Mouse (Mus musculus): ENCODE data around the gene Ppig. TPM values are rescaled to one million over a fixed set of nuclear protein-coding genes. Genes with fewer than 3 reads are reported as not detected.

The Ppig gene
- polyA plus RNA-seq, 1 experiment from 2014 or later, result 140 TPM

- ATAC-seq (ENCODE audit: low FRiP score), result no peak
- Histone ChIP-seq H3K4me1 (no peaks in the 10 kb centered on the region), H3K4me3 (no peak overlapping the region), H3K36me3 (peaks cover 15% of the 10 kb centered on the region), H3K27me3 (no peaks in the 10 kb centered on the region), H3K9me3 (replicated peaks) (no peaks in the 10 kb centered on the region), H3K9ac (no peak overlapping the region), H3K4me2 (replicated peaks) (no peak overlapping the region), H3K27ac (no peak overlapping the region)
- 96% methylated on average over 3 of the region's 3 CpGs for WGBS
Observed at GRCm38 (mm10) chr2:69773331-69773730, 51.0 kb downstream of the Ppig start.

GRCm38 (mm10) chr2:69777985-69778835 lies 55.9 kb downstream of the Ppig start:
- H3K4me2 ChIP-seq (replicated peaks), result no peak overlapping the region
- no peaks in the 10 kb centered on the region for H3K27me3 ChIP-seq
- no peak for ATAC-seq (ENCODE audit: low FRiP score)
- H3K27ac ChIP-seq, result no peak overlapping the region
- no peaks in the 10 kb centered on the region for H3K4me1 ChIP-seq
- no peak overlapping the region for H3K4me3 ChIP-seq
- H3K36me3 ChIP-seq, result peaks cover 31% of the 10 kb centered on the region
- 73% methylated on average over 7 of the region's 7 CpGs for WGBS
- H3K9me3 ChIP-seq (replicated peaks), result no peaks in the 10 kb centered on the region
- no peak overlapping the region for H3K9ac ChIP-seq

- H3K36me3 ChIP-seq, result peaks cover 31% of the 10 kb centered on the region
- no peak overlapping the region for H3K27ac ChIP-seq
- no peak overlapping the region for H3K4me2 ChIP-seq (replicated peaks)
- H3K27me3 ChIP-seq, result no peaks in the 10 kb centered on the region
- H3K4me3 ChIP-seq, result no peak overlapping the region
- no peaks in the 10 kb centered on the region for H3K9me3 ChIP-seq (replicated peaks)
- no peak for ATAC-seq (ENCODE audit: low FRiP score)
- H3K9ac ChIP-seq, result no peak overlapping the region
- WGBS, result 56% methylated on average over 5 of the region's 5 CpGs
- no peaks in the 10 kb centered on the region for H3K4me1 ChIP-seq
Observed at GRCm38 (mm10) chr2:69778836-69779177, 56.5 kb downstream of the Ppig start.

GRCm38 (mm10) chr2:69788974-69789373 lies 66.6 kb downstream of the Ppig start:
- Histone ChIP-seq H3K4me2 (replicated peaks) (peak overlapping the region; percentile 85), H3K27ac (peak overlapping the region; percentile 89), H3K4me1 (peaks cover 2% of the 10 kb centered on the region; the same call in 1 of the 2 replicates), H3K9ac (peak overlapping the region; percentile 64), H3K9me3 (replicated peaks) (no peaks in the 10 kb centered on the region), H3K4me3 (peak overlapping the region; percentile 63), H3K36me3 (peaks cover 17% of the 10 kb centered on the region), H3K27me3 (no peaks in the 10 kb centered on the region)
- 28% methylated on average over 9 of the region's 9 CpGs for WGBS
- peak; percentile 42 for ATAC-seq (ENCODE audit: low FRiP score)

- peak within 1 kb of the TSS; percentile 85 for H3K4me2 ChIP-seq (replicated peaks)
- peak within 1 kb of the TSS; percentile 63 for H3K4me3 ChIP-seq
- peaks cover 2% of the 10 kb centered on the region; the same call in 1 of the 2 replicates for H3K4me1 ChIP-seq
- H3K9ac ChIP-seq, result peak within 1 kb of the TSS; percentile 72
- H3K9me3 ChIP-seq (replicated peaks), result no peaks in the 10 kb centered on the region
- peaks cover 20% of the 10 kb centered on the region for H3K36me3 ChIP-seq
- peak; percentile 95 for ATAC-seq (ENCODE audit: low FRiP score)
- 2% methylated on average over 48 of the region's 48 CpGs for WGBS
- no peaks in the 10 kb centered on the region for H3K27me3 ChIP-seq
- peak within 1 kb of the TSS; percentile 89 for H3K27ac ChIP-seq
Observed at GRCm38 (mm10) chr2:69789429-69790069, 67.2 kb downstream of the Ppig start, which contains the start of the genes Ccdc173 and Phospho2. TSS of gene Ccdc173 (minus strand) at chr2:69789575. TSS of gene Phospho2 (plus strand) at chr2:69789623.

GRCm38 (mm10) chr2:69790285-69790684 lies 67.9 kb downstream of the Ppig start:
- H3K36me3 ChIP-seq, result peaks cover 24% of the 10 kb centered on the region
- 2% methylated on average over 10 of the region's 10 CpGs for WGBS
- no peak overlapping the region for H3K9ac ChIP-seq

GRCm38 (mm10) chr2:69790722-69791121 lies 68.4 kb downstream of the Ppig start:
- H3K27ac ChIP-seq, result no peak overlapping the region
- no peak for ATAC-seq (ENCODE audit: low FRiP score)
- WGBS, result 86% methylated on average over 4 of the region's 4 CpGs
- H3K9me3 ChIP-seq (replicated peaks), result no peaks in the 10 kb centered on the region
- H3K36me3 ChIP-seq, result peaks cover 29% of the 10 kb centered on the region
- H3K4me2 ChIP-seq (replicated peaks), result peak overlapping the region; percentile 85
- H3K27me3 ChIP-seq, result no peaks in the 10 kb centered on the region
- H3K9ac ChIP-seq, result no peak overlapping the region
- no peak overlapping the region for H3K4me3 ChIP-seq
- peaks cover 2% of the 10 kb centered on the region; the same call in 1 of the 2 replicates for H3K4me1 ChIP-seq

More at GRCm38 (mm10) chr2:69790285-69790684, 67.9 kb downstream of the Ppig start:
- H3K27me3 ChIP-seq, result no peaks in the 10 kb centered on the region
- no peaks in the 10 kb centered on the region for H3K9me3 ChIP-seq (replicated peaks)
- peak; percentile 26 for ATAC-seq (ENCODE audit: low FRiP score)
- peak overlapping the region; percentile 63 for H3K4me3 ChIP-seq
- 0 out of 2 replicates have a peak overlapping the region, but pooled peaks have one; percentile 89 for H3K27ac ChIP-seq
- peaks cover 2% of the 10 kb centered on the region; the same call in 1 of the 2 replicates for H3K4me1 ChIP-seq
- peak overlapping the region; percentile 85 for H3K4me2 ChIP-seq (replicated peaks)

GRCm38 (mm10) chr2:69802911-69803312 lies 80.6 kb downstream of the Ppig start:
- no peak overlapping the region for H3K9ac ChIP-seq
- H3K9me3 ChIP-seq (replicated peaks), result no peaks in the 10 kb centered on the region
- H3K36me3 ChIP-seq, result peaks cover 1% of the 10 kb centered on the region
- H3K4me1 ChIP-seq, result no peaks in the 10 kb centered on the region
- no peak overlapping the region for H3K4me3 ChIP-seq
- 51% methylated on average over 5 of the region's 5 CpGs for WGBS
- no peak for ATAC-seq (ENCODE audit: low FRiP score)
- H3K4me2 ChIP-seq (replicated peaks), result no peak overlapping the region
- H3K27me3 ChIP-seq, result no peaks in the 10 kb centered on the region
- H3K27ac ChIP-seq, result no peak overlapping the region

Other genes starting within 250 kb of the Ppig start
- 2.6 and 3.2 TPM in 2 replicates for gene Lrp2, start 136.5 kb upstream of the Ppig start, polyA plus RNA-seq (2016; fragmentation: Nextera tagmentation; extraction: Ambion mirVana)
- 19.6 and 26.3 TPM in 2 replicates for gene Bbs5, start 75.4 kb upstream of the Ppig start, polyA plus RNA-seq (2016; fragmentation: Nextera tagmentation; extraction: Ambion mirVana)
- 1.5 and 4.2 TPM in 2 replicates for gene Klhl41, start 52.4 kb upstream of the Ppig start, polyA plus RNA-seq (2016; fragmentation: Nextera tagmentation; extraction: Ambion mirVana)
- 15.6 and 16.1 TPM in 2 replicates for gene Fastkd1, start 9.0 kb upstream of the Ppig start, polyA plus RNA-seq (2016; fragmentation: Nextera tagmentation; extraction: Ambion mirVana)
- 4.1 and 5.1 TPM in 2 replicates for gene Ccdc173, start 67.0 kb downstream of the Ppig start, polyA plus RNA-seq (2016; fragmentation: Nextera tagmentation; extraction: Ambion mirVana)
- 37.0 and 37.9 TPM in 2 replicates for gene Phospho2, start 67.1 kb downstream of the Ppig start, polyA plus RNA-seq (2016; fragmentation: Nextera tagmentation; extraction: Ambion mirVana)
- 45.1 and 46.4 TPM in 2 replicates for gene Klhl23, start 99.4 kb downstream of the Ppig start, polyA plus RNA-seq (2016; fragmentation: Nextera tagmentation; extraction: Ambion mirVana)
- 361 and 378 TPM in 2 replicates for gene Ssb, start 139.0 kb downstream of the Ppig start, polyA plus RNA-seq (2016; fragmentation: Nextera tagmentation; extraction: Ambion mirVana)
- 34.6 and 35.3 TPM in 2 replicates for gene Mettl5, start 163.1 kb downstream of the Ppig start, polyA plus RNA-seq (2016; fragmentation: Nextera tagmentation; extraction: Ambion mirVana)
- gene Ubr3, start 174.7 kb downstream of the Ppig start, polyA plus RNA-seq (2016; fragmentation: Nextera tagmentation; extraction: Ambion mirVana), result 21.4 and 22.4 TPM in 2 replicates

Data from hindbrain, embryonic 12.5 days (tissue).